Mouse (Mus musculus) ES-Bruce4 (cell line): Measurements from ENCODE around the gene Tmem139.

ENCODE experiments used
- CTCF ChIP-seq: IDR thresholded peaks from one replicate; pipeline ENCODE4 v1.8.1; 2011; ENCODE audit warnings: low read depth, low read length
- EP300 ChIP-seq: IDR thresholded peaks from 2 replicates; pipeline ENCODE4 v1.6.1; 2011; ENCODE audit warnings: low read depth, low read length; ENCODE audit not compliant: insufficient read depth
- POLR2A ChIP-seq: IDR thresholded peaks from one replicate; pipeline ENCODE4 v1.8.1; 2011; ENCODE audit warnings: low read length; ENCODE audit not compliant: insufficient read depth

DNA sequence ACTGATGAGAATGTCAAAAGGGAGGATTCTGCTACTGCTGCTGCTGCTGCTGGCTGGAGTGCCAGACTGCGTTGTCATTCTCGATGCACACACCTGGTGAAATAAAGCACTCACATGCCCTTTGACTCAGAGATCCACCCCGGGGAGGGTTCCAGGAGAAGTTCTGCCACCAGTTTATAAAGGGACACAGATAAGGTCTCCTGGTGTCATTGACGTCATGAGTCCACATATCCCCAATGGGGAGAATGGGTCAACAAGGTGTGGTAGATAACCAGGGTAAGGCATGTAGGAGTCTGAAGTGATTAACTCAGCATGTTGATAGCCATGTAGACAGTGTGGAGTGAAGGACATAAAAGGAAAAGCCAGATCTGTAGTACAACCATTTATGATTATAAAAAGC lies 32.2 kb upstream of the Tmem139 start:
- TF ChIP-seq CTCF (no peak), POLR2A (no peak), EP300 (no peak)
